ENCODE assay signal across 8 mouse cellular contexts in genomic region chr7:113210441-113210840, GRCm38 (mm10). TPM values are rescaled to one million over a fixed set of nuclear protein-coding genes. Genes with fewer than 3 reads are reported as not detected.
DNase-seq lines count a peak whose midpoint lies in the region; ATAC-seq lines count a peak whose summit lies in the region.

No protein-coding gene starts in this region.

- no peaks in the 10 kb centered on the region for H3K36me3 ChIP-seq in kidney, embryonic 14.5 days (ENCODE audit: control insufficient read depth, insufficient read depth, low read length)
- no peaks in the 10 kb centered on the region for H3K36me3 ChIP-seq in intestine, embryonic 15.5 days

- ATAC-seq in kidney, embryonic 14.5 days (ENCODE audit: low FRiP score, low TSS enrichment) = no peak
- no peak for ATAC-seq in intestine, embryonic 15.5 days

- no peak overlapping the region for H3K4me3 ChIP-seq in kidney, embryonic 14.5 days (ENCODE audit: low read length)
- H3K4me3 ChIP-seq in intestine, embryonic 15.5 days (replicated peaks) = no peak overlapping the region

- peak; percentile 67 for DNase-seq in kidney, adult 18-20 months
- peak; percentile 36 for DNase-seq in CD4-positive helper T cell, adult 2 months (ENCODE audit: low read depth, low spot score)
- DNase-seq in brain, adult 2 months (ENCODE audit: low read depth, low spot score) = peak; percentile 53
- DNase-seq in kidney, postnatal 36 days = peak; percentile 61 to 75
- DNase-seq in frontal cortex, postnatal 36 days (ENCODE audit: low spot score in 2 of 2) = no peak
- no peak for DNase-seq in yolk sac, embryonic 10.5 days (ENCODE audit: low spot score)

- H3K9ac ChIP-seq in kidney, embryonic 14.5 days (ENCODE audit: low read depth, low read length) = no peak overlapping the region
- no peak overlapping the region for H3K9ac ChIP-seq in intestine, embryonic 15.5 days

- 39% methylated on average over 4 of the region's 4 CpGs for WGBS in kidney, embryonic 14.5 days
- 46% methylated on average over 4 of the region's 4 CpGs for WGBS in intestine, embryonic 15.5 days

- H3K27ac ChIP-seq in kidney, embryonic 14.5 days (ENCODE audit: low read depth, low read length) = no peak overlapping the region
- no peak overlapping the region for H3K27ac ChIP-seq in intestine, embryonic 15.5 days

- H3K4me2 ChIP-seq in kidney, embryonic 14.5 days (replicated peaks; ENCODE audit: low read depth, low read length) = no peak overlapping the region
- no peak overlapping the region for H3K4me2 ChIP-seq in intestine, embryonic 15.5 days (replicated peaks)

- no peaks in the 10 kb centered on the region for H3K9me3 ChIP-seq in kidney, embryonic 14.5 days (ENCODE audit: control insufficient read depth, low read length)
- no peaks in the 10 kb centered on the region for H3K9me3 ChIP-seq in intestine, embryonic 15.5 days

- H3K27me3 ChIP-seq in kidney, embryonic 14.5 days (ENCODE audit: control insufficient read depth, insufficient read depth, low read length) = peaks cover 35% of the 10 kb centered on the region
- peaks cover 12% of the 10 kb centered on the region for H3K27me3 ChIP-seq in intestine, embryonic 15.5 days (replicated peaks)

- peaks cover 9% of the 10 kb centered on the region for H3K4me1 ChIP-seq in kidney, embryonic 14.5 days (ENCODE audit: control insufficient read depth, insufficient read depth, low read length)
- peaks cover 19% of the 10 kb centered on the region; the same call in 1 of the 2 replicates for H3K4me1 ChIP-seq in intestine, embryonic 15.5 days (replicated peaks)

RNA-seq across cellular contexts. Expression of gene Arntl, which starts 3.2 kb away (rescaled TPM):
- 8.0 and 11.2 TPM in 2 replicates for polyA plus RNA-seq in kidney, embryonic 14.5 days (2014; fragmentation: Nextera tagmentation; extraction: Ambion mirVana)
- polyA plus RNA-seq in intestine, embryonic 15.5 days (2015; fragmentation: Nextera tagmentation; extraction: Ambion mirVana) = 8.4 and 8.5 TPM in 2 replicates

Comparison
In these comparisons a context has a peak if more than half of its experiments do, and no peak if none do; other contexts are left out.
1. DNase-seq: peak in kidney, adult 18-20 months (single experiment), CD4-positive helper T cell, adult 2 months (single experiment), brain, adult 2 months (single experiment) and kidney, postnatal 36 days (2 of 2); none in frontal cortex, postnatal 36 days (0 of 2) and yolk sac, embryonic 10.5 days (single experiment).